Mouse (Mus musculus) hindbrain, embryonic 11.5 days (tissue): ENCODE data around the gene Gigyf1. TPM values are rescaled to one million over a fixed set of nuclear protein-coding genes. Genes with fewer than 3 reads are reported as not detected.

Source experiments
- ATAC-seq: fragments of 200-750 bp; cut with Nextera tagmentation; 2 replicates; pipeline ENCODE4 v1.8.0; 2017; ENCODE audit warnings: mild to moderate bottlenecking, moderate TSS enrichment, moderate library complexity; ENCODE audit not compliant: low FRiP score
- DNase-seq: peaks from one replicate; pipeline ENCODE4 v3.0.0-alpha.2; 2015; ENCODE audit warnings: low spot score
- H3K27ac ChIP-seq: fragments of 300-500 bp; sonication (generic); 2 replicates; pipeline ENCODE4 v1.5.1; 2014; ENCODE audit warnings: mild to moderate bottlenecking, low read depth, low read length
- H3K27me3 ChIP-seq: fragments of 300-500 bp; sonication (generic); 2 replicates; pipeline ENCODE4 v1.6.1; 2014; ENCODE audit warnings: mild to moderate bottlenecking, low read length, moderate library complexity, mixed read lengths; ENCODE audit not compliant: control insufficient read depth, insufficient read depth
- H3K36me3 ChIP-seq: fragments of 300-500 bp; sonication (generic); 2 replicates; pipeline ENCODE4 v1.6.1; 2014; ENCODE audit warnings: mild to moderate bottlenecking, low read length, moderate library complexity, mixed read lengths; ENCODE audit not compliant: control insufficient read depth, insufficient read depth
- H3K4me1 ChIP-seq: fragments of 300-500 bp; sonication (generic); replicated peaks from 2 replicates; pipeline ENCODE4 v1.6.1; 2014; ENCODE audit warnings: low read length, mixed read lengths; ENCODE audit not compliant: control insufficient read depth, insufficient read depth
- H3K4me2 ChIP-seq: fragments of 300-500 bp; sonication (generic); replicated peaks from 2 replicates; pipeline ENCODE4 v1.6.1; 2014; ENCODE audit warnings: mild to moderate bottlenecking, low read depth, low read length
- H3K4me3 ChIP-seq: fragments of 300-500 bp; sonication (generic); 2 replicates; pipeline ENCODE4 v1.5.1; 2014; ENCODE audit warnings: low read depth, low read length
- H3K9ac ChIP-seq: fragments of 300-500 bp; sonication (generic); 2 replicates; pipeline ENCODE4 v1.6.1; 2014; ENCODE audit warnings: low read depth, low read length
- H3K9me3 ChIP-seq: fragments of 300-500 bp; sonication (generic); 2 replicates; pipeline ENCODE4 v1.6.1; 2016; ENCODE audit warnings: low read length; ENCODE audit not compliant: control insufficient read depth
- WGBS: fragments of 180-500 bp; shearing (Covaris S2); extraction: QIAGEN DNeasy Blood & Tissue Kit; methylation state at CpG from one replicate; pipeline ENCODE4 v1.1.7; 2014; 5-methylcytosine and 5-hydroxymethylcytosine counted together
- polyA plus RNA-seq: library from polyadenylated mRNA; unstranded; fragments of >200 nt; fragmentation: Nextera tagmentation; extraction: Ambion mirVana; gene quantifications from 2 replicates; pipeline ENCODE4 v1.2.1, GENCODE M21; 2014

Gene Gigyf1
- polyA plus RNA-seq, 1 experiment from 2014 or later, result 15.4 TPM

GRCm38 (mm10) chr5:137569031-137569430, 50.7 kb downstream of the Gigyf1 start:
- H3K4me2 ChIP-seq, result no peak overlapping the region
- H3K27ac ChIP-seq, result no peak overlapping the region
- peaks cover 2% of the 10 kb centered on the region; the same call in 1 of the 2 replicates for H3K27me3 ChIP-seq
- DNase-seq (no peak), ATAC-seq (no peak)
- H3K9me3 ChIP-seq, result no peaks in the 10 kb centered on the region
- no peak overlapping the region for H3K9ac ChIP-seq
- H3K4me1 ChIP-seq, result no peaks in the 10 kb centered on the region
- no peaks in the 10 kb centered on the region for H3K36me3 ChIP-seq
- H3K4me3 ChIP-seq, result no peak overlapping the region
- WGBS, result 72% methylated on average over 12 of the region's 12 CpGs

GRCm38 (mm10) chr5:137569665-137570064, 51.3 kb downstream of the Gigyf1 start, which contains the start of gene Tfr2:
Gene Tfr2 (plus strand): TSS chr5:137569840.
- Histone ChIP-seq H3K9ac (no peak within 1 kb of the TSS), H3K36me3 (no peaks in the 10 kb centered on the region), H3K9me3 (no peaks in the 10 kb centered on the region), H3K4me2 (no peak within 1 kb of the TSS), H3K4me1 (no peaks in the 10 kb centered on the region; the same call in 1 of the 2 replicates), H3K27ac (no peak within 1 kb of the TSS), H3K27me3 (peaks cover 4% of the 10 kb centered on the region; the same call in 1 of the 2 replicates), H3K4me3 (no peak within 1 kb of the TSS)
- WGBS, result 29% methylated on average over 9 of the region's 9 CpGs
- ATAC-seq (no peak), DNase-seq (no peak)

GRCm38 (mm10) chr5:137570181-137570580, 51.8 kb downstream of the Gigyf1 start:
- 54% methylated on average over 7 of the region's 7 CpGs for WGBS
- Histone ChIP-seq H3K4me1 (no peaks in the 10 kb centered on the region; the same call in 1 of the 2 replicates), H3K9ac (no peak overlapping the region), H3K4me2 (no peak overlapping the region), H3K27me3 (peaks cover 4% of the 10 kb centered on the region; the same call in 1 of the 2 replicates), H3K4me3 (no peak overlapping the region), H3K27ac (no peak overlapping the region), H3K36me3 (no peaks in the 10 kb centered on the region), H3K9me3 (no peaks in the 10 kb centered on the region)
- DNase-seq, result no peak
- ATAC-seq, result no peak

- no peak for ATAC-seq
- no peak overlapping the region for H3K4me3 ChIP-seq
- H3K36me3 ChIP-seq, result no peaks in the 10 kb centered on the region
- WGBS, result 83% methylated on average over 17 of the region's 17 CpGs
- H3K9ac ChIP-seq, result no peak overlapping the region
- H3K4me1 ChIP-seq, result no peaks in the 10 kb centered on the region; the same call in 1 of the 2 replicates
- H3K27ac ChIP-seq, result no peak overlapping the region
- H3K4me2 ChIP-seq, result no peak overlapping the region
- no peaks in the 10 kb centered on the region for H3K9me3 ChIP-seq
- no peak for DNase-seq
- peaks cover 4% of the 10 kb centered on the region; the same call in 1 of the 2 replicates for H3K27me3 ChIP-seq
Observed at GRCm38 (mm10) chr5:137570691-137571586, 52.6 kb downstream of the Gigyf1 start.

- Histone ChIP-seq H3K27ac (no peak overlapping the region), H3K4me1 (no peaks in the 10 kb centered on the region; the same call in 1 of the 2 replicates), H3K9me3 (no peaks in the 10 kb centered on the region), H3K9ac (peak overlapping the region; percentile 58), H3K27me3 (peaks cover 4% of the 10 kb centered on the region; the same call in 1 of the 2 replicates), H3K36me3 (no peaks in the 10 kb centered on the region), H3K4me3 (peak overlapping the region; percentile 18), H3K4me2 (peak overlapping the region; percentile 48)
- WGBS, result 8% methylated on average over 27 of the region's 27 CpGs
- no peak for ATAC-seq
- DNase-seq, result peak; percentile 56
Observed at GRCm38 (mm10) chr5:137574470-137574901, 56.1 kb downstream of the Gigyf1 start.

Other genes with a start within 250 kb of the Gigyf1 start
- gene Ache, start 231.0 kb upstream of the Gigyf1 start, polyA plus RNA-seq, result 6.2 and 8.1 TPM in 2 replicates
- gene Ufsp1, start 223.9 kb upstream of the Gigyf1 start, polyA plus RNA-seq, result 8.6 and 9.0 TPM in 2 replicates
- gene Srrt, start 210.9 kb upstream of the Gigyf1 start, polyA plus RNA-seq, result 138 and 140 TPM in 2 replicates
- 27.4 and 28.6 TPM in 2 replicates for gene Trip6, start 204.1 kb upstream of the Gigyf1 start, polyA plus RNA-seq
- gene Slc12a9, start 185.0 kb upstream of the Gigyf1 start, polyA plus RNA-seq, result 7.1 and 7.5 TPM in 2 replicates
- gene Ephb4, start 168.4 kb upstream of the Gigyf1 start, polyA plus RNA-seq, result 21.0 and 21.3 TPM in 2 replicates
- gene Zan, start 41.5 kb upstream of the Gigyf1 start, polyA plus RNA-seq, result 0.04 and 0.06 TPM in 2 replicates
- gene Pop7, start 16.0 kb upstream of the Gigyf1 start, polyA plus RNA-seq, result 55.2 and 60.6 TPM in 2 replicates
- gene Epo, start 14.7 kb downstream of the Gigyf1 start, polyA plus RNA-seq, result 0.38 and 1.1 TPM in 2 replicates
- gene Gnb2, start 15.0 kb downstream of the Gigyf1 start, polyA plus RNA-seq, result 475 and 483 TPM in 2 replicates
- 45.4 and 47.6 TPM in 2 replicates for gene Actl6b, start 35.0 kb downstream of the Gigyf1 start, polyA plus RNA-seq
- 2.5 and 2.7 TPM in 2 replicates for gene Tfr2, start 51.3 kb downstream of the Gigyf1 start, polyA plus RNA-seq
- gene Mospd3, start 82.5 kb downstream of the Gigyf1 start, polyA plus RNA-seq, result 22.6 and 22.9 TPM in 2 replicates
- gene Pcolce, start 95.2 kb downstream of the Gigyf1 start, polyA plus RNA-seq, result 67.0 and 87.3 TPM in 2 replicates
- 0.15 and 0.27 TPM in 2 replicates for gene Fbxo24, start 110.5 kb downstream of the Gigyf1 start, polyA plus RNA-seq
- gene Lrch4, start 110.6 kb downstream of the Gigyf1 start, polyA plus RNA-seq, result 25.9 and 28.5 TPM in 2 replicates
- gene Gm20605, start 110.6 kb downstream of the Gigyf1 start, polyA plus RNA-seq, result 5.0 and 6.3 TPM in 2 replicates
- gene Sap25, start 122.8 kb downstream of the Gigyf1 start, polyA plus RNA-seq, result 7.1 TPM in 2 replicates
- gene Irs3, start 127.2 kb downstream of the Gigyf1 start, polyA plus RNA-seq, result 0.22 and 0.38 TPM in 2 replicates
- gene Agfg2, start 166.2 kb downstream of the Gigyf1 start, polyA plus RNA-seq, result 13.7 TPM in 2 replicates
- 2.9 and 5.3 TPM in 2 replicates for gene Nyap1, start 223.1 kb downstream of the Gigyf1 start, polyA plus RNA-seq
- 56.4 and 64.0 TPM in 2 replicates for gene Tsc22d4, start 227.2 kb downstream of the Gigyf1 start, polyA plus RNA-seq